Mouse (Mus musculus) hindbrain, embryonic 14.5 days (tissue): ENCODE data around the gene Sptan1. TPM values are rescaled to one million over a fixed set of nuclear protein-coding genes. Genes with fewer than 3 reads are reported as not detected.

Source experiments
- ATAC-seq: fragments of 200-750 bp; cut with Nextera tagmentation; 2 replicates; pipeline ENCODE4 v1.8.0; 2017; ENCODE audit warnings: moderate number of reproducible peaks, mild to moderate bottlenecking, moderate TSS enrichment, moderate library complexity; ENCODE audit not compliant: low FRiP score
- DNase-seq: peaks from one replicate; pipeline ENCODE4 v3.0.0-alpha.2; 2015; ENCODE audit warnings: low spot score
- H3K27ac ChIP-seq: fragments of 300-500 bp; sonication (generic); 2 replicates; pipeline ENCODE4 v1.5.1; 2014; ENCODE audit warnings: mild to moderate bottlenecking, moderate library complexity
- H3K27me3 ChIP-seq: fragments of 300-500 bp; sonication (generic); 2 replicates; pipeline ENCODE4 v1.6.1; 2014; ENCODE audit warnings: mild to moderate bottlenecking, low read length, mixed read lengths; ENCODE audit not compliant: control insufficient read depth, insufficient read depth
- H3K36me3 ChIP-seq: fragments of 300-500 bp; sonication (generic); replicated peaks from 2 replicates; pipeline ENCODE4 v1.6.1; 2014; ENCODE audit not compliant: control insufficient read depth, insufficient read depth
- H3K4me1 ChIP-seq: fragments of 300-500 bp; sonication (generic); replicated peaks from 2 replicates; pipeline ENCODE4 v1.6.1; 2014; ENCODE audit warnings: antibody characterized with exemption, low read length, mixed read lengths; ENCODE audit not compliant: control insufficient read depth, insufficient read depth
- H3K4me2 ChIP-seq: fragments of 300-500 bp; sonication (generic); replicated peaks from 2 replicates; pipeline ENCODE4 v1.6.1; 2014; ENCODE audit warnings: mild to moderate bottlenecking, moderate library complexity
- H3K4me3 ChIP-seq: fragments of 300-500 bp; sonication (generic); replicated peaks from 2 replicates; pipeline ENCODE4 v1.5.1; 2014; ENCODE audit warnings: mild to moderate bottlenecking, low read length
- H3K9ac ChIP-seq: fragments of 300-500 bp; sonication (generic); 2 replicates; pipeline ENCODE4 v1.6.1; 2014
- H3K9me3 ChIP-seq: fragments of 300-500 bp; sonication (generic); 2 replicates; pipeline ENCODE4 v1.6.1; 2016; ENCODE audit warnings: low read length; ENCODE audit not compliant: control insufficient read depth
- WGBS: fragments of 180-500 bp; shearing (Covaris S2); extraction: QIAGEN DNeasy Blood & Tissue Kit; methylation state at CpG from one replicate; pipeline ENCODE4 v1.1.7; 2014; 5-methylcytosine and 5-hydroxymethylcytosine counted together
- polyA plus RNA-seq: library from polyadenylated mRNA; unstranded; fragments of >200 nt; fragmentation: Nextera tagmentation; extraction: Ambion mirVana; gene quantifications from 2 replicates; pipeline ENCODE4 v1.2.1, GENCODE M21; 2014

Gene Sptan1
- polyA plus RNA-seq, 1 experiment from 2014 or later: 344 TPM

- Histone ChIP-seq H3K4me1 (peaks cover 33% of the 10 kb centered on the region), H3K4me3 (no peak overlapping the region), H3K27ac (no peak overlapping the region), H3K9ac (no peak overlapping the region), H3K27me3 (no peaks in the 10 kb centered on the region), H3K4me2 (no peak overlapping the region), H3K36me3 (peaks cover 64% of the 10 kb centered on the region), H3K9me3 (no peaks in the 10 kb centered on the region)
- WGBS: 2% methylated on average over 2 of the region's 2 CpGs
- DNase-seq (no peak), ATAC-seq (no peak)
These were observed 8.2 kb downstream of the Sptan1 start for GRCm38 (mm10) chr2:29973525-29973924.

DNA sequence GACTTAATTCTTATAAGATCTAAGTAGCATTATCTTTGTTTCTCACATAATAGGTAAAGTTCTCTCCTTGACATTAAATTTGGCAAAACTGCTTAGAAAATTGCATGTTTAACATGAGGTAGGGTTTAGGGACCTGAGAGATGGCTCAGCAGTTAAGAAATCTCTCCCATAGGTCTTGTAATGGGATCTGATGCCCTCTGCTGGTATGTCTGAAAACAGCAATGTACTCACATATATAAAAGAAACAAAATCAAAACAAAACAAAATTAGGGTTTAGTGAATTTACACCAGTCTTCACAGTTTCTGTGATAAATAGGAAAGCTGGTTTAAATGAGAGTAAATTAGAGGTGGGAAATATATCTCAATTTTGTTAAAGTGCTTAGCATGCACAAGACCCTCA lies 11.9 kb downstream of the Sptan1 start:
- DNase-seq (peak; percentile 70), ATAC-seq (no peak)
- no peaks in the 10 kb centered on the region for H3K9me3 ChIP-seq
- no peak overlapping the region for H3K27ac ChIP-seq
- no peaks in the 10 kb centered on the region for H3K27me3 ChIP-seq
- peaks cover 68% of the 10 kb centered on the region for H3K36me3 ChIP-seq
- H3K9ac ChIP-seq: no peak overlapping the region
- H3K4me3 ChIP-seq: no peak overlapping the region
- no peak overlapping the region for H3K4me2 ChIP-seq
- peaks cover 4% of the 10 kb centered on the region; the same call in 1 of the 2 replicates for H3K4me1 ChIP-seq

DNA sequence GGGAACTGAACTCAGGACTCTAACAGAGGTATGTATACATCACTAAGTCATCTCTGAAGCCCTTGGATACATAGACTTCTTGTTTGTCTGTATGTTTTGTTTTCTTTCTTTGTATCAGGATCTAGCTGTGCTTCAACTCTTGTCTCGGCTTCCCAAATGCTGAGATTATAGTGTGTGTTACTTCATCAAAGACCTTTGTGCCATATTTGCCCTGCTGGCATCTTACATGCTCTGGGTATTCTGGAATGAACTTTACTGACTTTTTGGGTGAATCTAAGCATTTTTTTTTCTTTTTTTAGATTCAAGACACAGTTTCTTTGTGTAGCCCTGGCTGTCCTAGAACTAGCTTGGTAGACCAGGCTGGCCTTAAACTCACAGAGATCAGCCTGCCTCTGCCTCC lies 15.3 kb downstream of the Sptan1 start:
- Histone ChIP-seq H3K4me3 (no peak overlapping the region), H3K27ac (no peak overlapping the region)
- WGBS: 93% methylated on average over 1 of the region's 1 CpGs

GRCm38 (mm10) chr2:29991962-29992361 lies 26.6 kb downstream of the Sptan1 start:
- no peaks in the 10 kb centered on the region for H3K4me1 ChIP-seq
- H3K9ac ChIP-seq: no peak overlapping the region
- peaks cover 100% of the 10 kb centered on the region for H3K36me3 ChIP-seq
- H3K9me3 ChIP-seq: no peaks in the 10 kb centered on the region
- no peak overlapping the region for H3K4me2 ChIP-seq
- H3K4me3 ChIP-seq: no peak overlapping the region
- ATAC-seq: no peak
- WGBS: 60% methylated on average over 2 of the region's 2 CpGs
- no peak overlapping the region for H3K27ac ChIP-seq
- DNase-seq: no peak
- no peaks in the 10 kb centered on the region for H3K27me3 ChIP-seq

More for the DNA sequence above, 15.3 kb downstream of the Sptan1 start:
- Histone ChIP-seq H3K36me3 (peaks cover 89% of the 10 kb centered on the region), H3K4me2 (no peak overlapping the region), H3K9me3 (no peaks in the 10 kb centered on the region), H3K9ac (no peak overlapping the region), H3K4me1 (no peaks in the 10 kb centered on the region), H3K27me3 (no peaks in the 10 kb centered on the region)
- ATAC-seq (no peak), DNase-seq (no peak)

- Histone ChIP-seq H3K4me2 (no peak overlapping the region), H3K9me3 (no peaks in the 10 kb centered on the region), H3K4me1 (no peaks in the 10 kb centered on the region), H3K4me3 (no peak overlapping the region), H3K36me3 (peaks cover 100% of the 10 kb centered on the region), H3K27me3 (no peaks in the 10 kb centered on the region), H3K9ac (no peak overlapping the region), H3K27ac (no peak overlapping the region)
- ATAC-seq (no peak), DNase-seq (no peak)
- 61% methylated on average over 1 of the region's 1 CpGs for WGBS
These were observed 43.7 kb downstream of the Sptan1 start for GRCm38 (mm10) chr2:30009101-30009500.

DNA sequence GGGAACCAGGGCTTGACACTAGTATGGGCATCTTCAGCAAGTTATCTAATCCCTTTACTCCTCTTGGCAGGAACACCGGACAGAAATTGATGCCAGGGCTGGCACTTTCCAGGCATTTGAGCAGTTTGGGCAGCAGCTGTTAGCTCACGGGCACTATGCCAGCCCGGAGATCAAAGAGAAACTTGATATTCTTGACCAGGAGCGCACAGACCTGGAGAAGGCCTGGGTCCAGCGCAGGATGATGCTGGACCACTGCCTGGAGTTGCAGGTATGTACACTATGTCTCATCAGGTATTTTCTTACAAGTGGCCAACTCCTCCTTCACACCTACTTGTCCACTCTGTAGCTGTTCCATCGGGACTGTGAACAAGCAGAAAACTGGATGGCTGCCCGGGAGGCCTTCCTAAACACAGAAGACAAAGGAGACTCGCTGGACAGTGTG lies 45.5 kb downstream of the Sptan1 start:
- 84% methylated on average over 8 of the region's 8 CpGs for WGBS
- H3K4me2 ChIP-seq: no peak overlapping the region
- DNase-seq: peak; percentile 44
- peaks cover 100% of the 10 kb centered on the region for H3K36me3 ChIP-seq
- no peaks in the 10 kb centered on the region for H3K4me1 ChIP-seq
- ATAC-seq: no peak
- no peak overlapping the region for H3K9ac ChIP-seq
- no peaks in the 10 kb centered on the region for H3K9me3 ChIP-seq
- H3K27me3 ChIP-seq: no peaks in the 10 kb centered on the region
- no peak overlapping the region for H3K4me3 ChIP-seq
- H3K27ac ChIP-seq: no peak overlapping the region

DNA sequence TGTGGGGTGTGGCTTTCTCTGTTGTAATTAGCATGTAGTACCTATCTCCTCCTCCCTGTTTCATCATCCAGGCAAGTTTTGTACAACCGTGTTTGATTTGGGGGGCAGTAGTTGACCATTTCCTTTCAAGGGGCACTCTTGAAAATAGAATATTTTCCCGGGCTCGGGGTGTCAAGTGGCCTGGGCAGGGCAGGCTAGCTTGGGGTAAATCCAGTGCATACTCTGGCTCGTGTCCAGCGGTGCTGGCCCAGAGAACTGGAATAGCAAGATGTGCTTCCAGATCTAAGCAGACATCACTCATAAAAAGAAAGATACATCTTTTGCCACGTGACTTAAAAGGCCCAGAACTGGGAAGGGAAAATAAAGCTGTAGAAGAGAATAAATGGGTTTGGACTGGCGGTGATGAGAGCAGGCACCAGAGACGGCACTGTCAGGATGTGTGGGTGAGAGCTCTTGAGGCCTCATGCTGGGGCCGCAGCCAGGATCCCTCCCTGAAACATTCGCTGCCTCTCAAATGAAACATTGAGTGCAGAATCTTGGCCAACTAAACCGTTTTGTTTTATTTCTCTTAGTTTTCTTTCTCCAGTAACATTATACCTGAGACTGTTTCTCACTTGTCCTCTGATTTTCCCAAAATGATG lies 49.1 kb downstream of the Sptan1 start:
- no peaks in the 10 kb centered on the region for H3K27me3 ChIP-seq
- ATAC-seq: no peak
- H3K4me1 ChIP-seq: no peaks in the 10 kb centered on the region
- no peak overlapping the region for H3K9ac ChIP-seq
- no peaks in the 10 kb centered on the region for H3K9me3 ChIP-seq
- WGBS: 92% methylated on average over 11 of the region's 11 CpGs
- H3K27ac ChIP-seq: no peak overlapping the region
- H3K4me3 ChIP-seq: no peak overlapping the region
- DNase-seq: no peak
- peaks cover 100% of the 10 kb centered on the region for H3K36me3 ChIP-seq
- H3K4me2 ChIP-seq: no peak overlapping the region

DNA sequence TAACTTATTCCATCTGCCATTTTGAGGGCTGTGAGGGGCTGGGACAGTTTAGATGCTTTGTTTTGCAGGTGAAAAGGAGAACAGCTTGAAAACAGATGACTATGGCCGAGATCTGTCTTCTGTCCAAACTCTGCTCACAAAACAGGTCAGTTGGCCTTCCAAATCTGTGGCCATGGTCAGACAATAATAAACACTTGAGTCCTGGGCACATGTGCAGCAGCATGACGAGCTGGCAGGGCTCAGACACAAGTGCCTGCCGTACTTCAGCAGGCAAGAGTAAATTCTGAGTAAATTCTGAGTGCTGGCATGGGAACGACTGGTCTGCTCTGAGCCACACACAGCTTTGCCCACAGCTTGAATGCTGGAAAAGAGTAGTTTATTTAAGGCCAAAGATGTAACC lies 60.1 kb downstream of the Sptan1 start:
- H3K27ac ChIP-seq: no peak overlapping the region
- H3K4me2 ChIP-seq: no peak overlapping the region
- peaks cover 100% of the 10 kb centered on the region for H3K36me3 ChIP-seq
- no peak for ATAC-seq
- DNase-seq: no peak
- H3K9me3 ChIP-seq: no peaks in the 10 kb centered on the region
- H3K9ac ChIP-seq: no peak overlapping the region
- no peaks in the 10 kb centered on the region for H3K4me1 ChIP-seq
- no peaks in the 10 kb centered on the region for H3K27me3 ChIP-seq
- 93% methylated on average over 4 of the region's 4 CpGs for WGBS
- H3K4me3 ChIP-seq: no peak overlapping the region

DNA sequence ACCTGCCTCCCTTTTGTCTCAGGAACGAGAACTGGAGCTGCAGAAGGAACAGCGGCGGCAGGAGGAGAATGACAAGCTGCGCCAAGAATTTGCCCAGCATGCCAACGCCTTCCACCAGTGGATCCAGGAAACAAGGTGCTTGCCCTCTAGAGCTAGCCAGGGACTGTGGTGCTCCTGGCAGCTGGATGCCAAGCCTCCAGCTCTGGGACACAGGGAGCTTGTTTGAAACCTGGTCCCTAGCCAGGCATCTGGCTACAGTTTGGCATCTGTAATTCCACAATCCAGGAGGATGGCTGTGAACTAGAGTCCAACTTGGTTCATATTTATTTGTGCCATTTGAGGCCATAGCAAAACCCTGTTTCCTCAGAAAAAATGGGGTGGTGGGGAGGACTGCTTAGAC lies 61.6 kb downstream of the Sptan1 start:
- H3K4me1 ChIP-seq: no peaks in the 10 kb centered on the region
- WGBS: 93% methylated on average over 5 of the region's 5 CpGs
- ATAC-seq: no peak
- H3K4me2 ChIP-seq: no peak overlapping the region
- no peaks in the 10 kb centered on the region for H3K27me3 ChIP-seq
- no peaks in the 10 kb centered on the region for H3K9me3 ChIP-seq
- no peak overlapping the region for H3K9ac ChIP-seq
- DNase-seq: no peak
- H3K4me3 ChIP-seq: no peak overlapping the region
- H3K27ac ChIP-seq: no peak overlapping the region
- peaks cover 100% of the 10 kb centered on the region for H3K36me3 ChIP-seq
